Mouse (Mus musculus) embryonic stem cell, embryonic (primary cell): ENCODE measurements around the gene Pdgfc.

Experiments used
- CTCF ChIA-PET, 4 experiments: fragments of 300-600 bp in 2 of 4; fragments of 350-600 bp in 2 of 4; sonication (Branson Sonifier 250); formaldehyde crosslinking; loops; one replicate each; lab custom pipeline; 2022; ENCODE audit warnings: inconsistent platforms in 2 of 4; lab: Charles Lee
- POLR2A ChIA-PET, 4 experiments: fragments of 300-600 bp in 2 of 4; fragments of 350-600 bp in 2 of 4; sonication (Branson Sonifier 250); formaldehyde crosslinking; loops; one replicate each; lab custom pipeline; 2022; ENCODE audit warnings: antibody characterized with exemption in 4 of 4, inconsistent platforms in 1 of 4; lab: Charles Lee

Gene Pdgfc

DNA sequence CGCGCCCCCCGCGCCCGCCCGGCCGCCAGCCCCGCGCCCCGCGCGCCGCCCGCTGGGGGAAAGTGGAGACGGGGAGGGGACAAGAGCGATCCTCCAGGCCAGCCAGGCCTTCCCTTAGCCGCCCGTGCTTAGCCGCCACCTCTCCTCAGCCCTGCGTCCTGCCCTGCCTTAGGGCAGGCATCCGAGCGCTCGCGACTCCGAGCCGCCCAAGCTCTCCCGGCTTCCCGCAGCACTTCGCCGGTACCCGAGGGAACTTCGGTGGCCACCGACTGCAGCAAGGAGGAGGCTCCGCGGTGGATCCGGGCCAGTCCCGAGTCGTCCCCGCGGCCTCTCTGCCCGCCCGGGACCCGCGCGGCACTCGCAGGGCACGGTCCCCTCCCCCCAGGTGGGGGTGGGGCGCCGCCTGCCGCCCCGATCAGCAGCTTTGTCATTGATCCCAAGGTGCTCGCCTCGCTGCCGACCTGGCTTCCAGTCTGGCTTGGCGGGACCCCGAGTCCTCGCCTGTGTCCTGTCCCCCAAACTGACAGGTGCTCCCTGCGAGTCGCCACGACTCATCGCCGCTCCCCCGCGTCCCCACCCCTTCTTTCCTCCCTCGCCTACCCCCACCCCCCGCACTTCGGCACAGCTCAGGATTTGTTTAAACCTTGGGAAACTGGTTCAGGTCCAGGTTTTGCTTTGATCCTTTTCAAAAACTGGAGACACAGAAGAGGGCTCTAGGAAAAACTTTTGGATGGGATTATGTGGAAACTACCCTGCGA lies 517 bp downstream of the Pdgfc start:
- POLR2A ChIA-PET = interaction anchor here (0.5 to 5.1 kb wide), 30 partner anchors 8 to 184 kb away, joined by 3 to 59 read pairs (median 5); no protein-coding TSS in a partner anchor
- CTCF ChIA-PET = interaction anchor here (0.5 to 2.3 kb wide), 7 partner anchors 9 to 1203 kb away, joined by 3 to 11 read pairs (median 3); no protein-coding TSS in a partner anchor

DNA sequence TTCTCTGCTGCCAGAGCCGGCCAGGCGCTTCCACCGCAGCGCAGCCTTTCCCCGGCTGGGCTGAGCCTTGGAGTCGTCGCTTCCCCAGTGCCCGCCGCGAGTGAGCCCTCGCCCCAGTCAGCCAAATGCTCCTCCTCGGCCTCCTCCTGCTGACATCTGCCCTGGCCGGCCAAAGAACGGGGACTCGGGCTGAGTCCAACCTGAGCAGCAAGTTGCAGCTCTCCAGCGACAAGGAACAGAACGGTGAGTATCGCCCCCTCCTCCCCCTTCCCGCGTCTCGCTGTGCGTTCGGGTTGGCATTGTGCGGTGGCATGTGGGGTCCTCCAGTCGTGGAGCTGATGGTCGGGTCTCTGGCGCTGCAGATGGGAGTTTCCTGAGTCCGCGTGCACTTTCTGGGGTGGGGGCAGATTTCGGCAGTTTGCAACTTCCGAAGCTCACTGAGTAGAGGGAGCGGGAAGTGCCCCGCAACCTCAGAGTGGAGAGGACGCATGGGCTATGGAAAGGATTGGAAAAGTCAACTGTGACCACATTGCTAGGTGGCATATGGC lies 1.2 kb downstream of the Pdgfc start:
- CTCF ChIA-PET = interaction anchor here in 3 of 4 experiments (0.6 to 2.3 kb wide), 6 partner anchors 10 to 1204 kb away, joined by 3 to 11 read pairs (median 5); no protein-coding TSS in a partner anchor
- POLR2A ChIA-PET = interaction anchor here (0.6 to 5.1 kb wide), 25 partner anchors 10 to 150 kb away, joined by 3 to 59 read pairs (median 6); no protein-coding TSS in a partner anchor

GRCm38 (mm10) chr3:81039131-81039653 lies 3.0 kb downstream of the Pdgfc start:
- CTCF ChIA-PET = interaction anchor here (0.5 to 1.6 kb wide), 29 partner anchors 10 to 895 kb away, joined by 3 to 8 read pairs (median 3); no protein-coding TSS in a partner anchor
- POLR2A ChIA-PET = interaction anchor here in 3 of 4 experiments (0.7 to 5.1 kb wide), 21 partner anchors 11 to 464 kb away, joined by 3 to 59 read pairs (median 4); no protein-coding TSS in a partner anchor

DNA sequence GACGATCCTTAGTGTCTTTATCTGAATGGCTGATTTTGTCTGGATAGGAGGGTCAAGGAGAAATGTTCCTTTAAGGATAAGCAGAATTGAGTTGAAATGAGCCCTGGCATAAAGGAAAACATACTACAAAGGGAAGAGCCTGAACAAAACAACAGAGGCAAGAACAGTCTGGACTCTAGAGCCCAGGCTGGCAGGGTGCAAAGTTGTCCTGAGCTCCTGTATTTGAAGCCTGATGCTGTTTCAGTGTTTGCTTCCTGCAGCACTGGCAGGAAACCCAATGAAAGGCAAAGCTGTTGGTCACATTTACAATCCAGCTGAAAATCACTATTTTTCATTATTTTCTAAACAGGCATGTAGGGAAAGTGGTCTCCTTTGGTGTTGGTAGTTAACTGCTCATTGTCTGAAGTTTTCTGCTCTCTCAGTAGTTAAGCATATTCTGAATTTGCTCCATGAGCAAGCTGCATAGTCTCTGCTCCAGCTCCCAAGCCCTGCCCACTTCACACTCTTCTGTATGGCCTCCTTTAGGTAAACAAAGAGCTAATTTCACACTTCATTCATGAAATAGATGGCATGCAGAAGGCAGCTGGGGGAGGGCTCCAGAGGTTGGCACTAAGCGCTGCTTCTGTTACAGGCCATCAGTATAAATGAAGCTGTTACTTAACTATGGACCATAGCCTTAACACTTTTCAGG lies 8.6 kb downstream of the Pdgfc start:
- ChIA-PET CTCF (no interaction called here), POLR2A (interaction anchor here in 2 of 4 experiments (1.2 to 2.2 kb wide), 6 partner anchors 8 to 23 kb away, joined by 3 to 6 read pairs (median 4); partner anchors contain the start of gene Pdgfc (in 2 of the 2))

DNA sequence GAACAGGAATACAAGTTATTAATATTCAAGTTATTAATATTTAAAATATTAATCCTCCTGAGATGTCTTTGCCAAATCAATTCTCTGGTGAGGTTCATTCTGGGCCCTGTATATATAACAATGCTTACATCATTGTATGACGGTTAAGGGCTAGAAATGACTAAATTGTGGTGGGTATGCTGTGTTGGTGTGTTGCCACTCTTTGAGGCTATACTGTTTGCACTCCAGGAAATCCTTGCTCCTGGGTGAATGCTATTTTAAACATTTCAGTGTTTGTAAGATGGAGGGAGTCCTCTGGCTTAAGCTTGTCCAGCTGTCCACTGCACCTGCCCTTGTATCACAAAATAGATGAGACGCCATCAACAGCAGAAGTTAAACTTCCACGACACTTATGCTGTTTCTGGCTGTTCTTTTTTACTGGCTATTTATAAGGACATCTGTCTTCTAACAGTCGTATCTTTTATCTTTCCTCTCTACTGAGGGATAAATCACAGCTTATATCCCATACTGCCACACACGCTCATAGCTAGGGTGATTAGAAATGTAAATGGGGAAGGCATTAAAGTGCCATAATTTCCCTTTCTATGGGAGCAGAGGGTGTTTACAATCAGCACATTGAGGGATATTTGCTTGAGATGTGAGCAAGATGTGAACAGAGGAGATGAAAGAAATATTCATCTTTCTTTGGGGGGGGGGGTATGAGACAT lies 9.3 kb downstream of the Pdgfc start:
- POLR2A ChIA-PET = interaction anchor here in 2 of 4 experiments (0.8 to 2.2 kb wide), 7 partner anchors 9 to 382 kb away, joined by 3 to 6 read pairs (median 4); partner anchors contain the start of gene Pdgfc (in 2 of the 2)
- CTCF ChIA-PET = no interaction called here

DNA sequence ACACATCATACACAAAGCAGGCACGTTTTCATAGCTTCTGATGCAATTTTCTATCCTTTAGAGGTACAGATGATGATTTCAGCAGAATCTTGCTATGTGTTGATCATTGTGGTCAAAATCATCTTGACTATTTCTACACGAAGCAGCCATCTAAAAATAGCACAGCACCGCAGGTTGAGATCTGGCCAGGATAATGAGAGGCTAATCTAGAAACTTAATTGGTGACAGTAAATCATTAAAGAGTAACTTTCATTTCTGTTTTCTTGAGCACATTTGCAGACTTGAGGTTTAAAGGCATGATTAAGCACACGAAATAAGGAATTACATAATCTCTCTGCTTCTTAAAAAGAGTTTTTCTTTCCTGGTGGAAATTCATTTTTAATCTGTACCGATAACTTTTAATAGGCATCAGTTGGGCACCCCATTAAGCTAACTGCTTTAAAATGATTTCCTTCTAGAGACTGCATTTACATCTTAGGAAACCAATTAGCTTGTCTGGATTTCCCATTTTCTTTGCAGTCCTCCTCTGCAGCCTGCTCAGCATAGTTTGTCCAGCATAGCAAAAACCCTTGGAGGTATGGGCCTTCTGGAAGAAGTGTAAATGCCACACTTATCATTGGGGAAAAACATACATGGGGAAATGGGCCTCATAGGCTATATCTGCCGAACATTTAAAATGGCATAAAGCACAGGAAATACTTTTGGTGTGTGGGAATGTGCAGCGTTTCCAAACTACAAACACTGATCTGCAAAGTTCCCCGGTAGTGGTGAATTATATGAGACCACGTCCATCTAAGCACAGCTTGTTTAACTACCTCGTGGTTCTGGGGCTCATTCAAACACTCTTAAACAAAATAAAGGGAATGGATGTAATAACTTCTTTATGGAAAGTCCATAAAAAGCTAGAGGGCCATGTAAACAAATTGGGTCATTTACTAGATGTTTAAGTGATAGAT lies 10.7 kb downstream of the Pdgfc start:
- CTCF ChIA-PET = no interaction called here
- POLR2A ChIA-PET = interaction anchor here in 1 of 4 experiments (0.6 to 1.5 kb wide), 3 partner anchors 16 to 381 kb away, joined by 3 to 5 read pairs (median 4); no protein-coding TSS in a partner anchor

DNA sequence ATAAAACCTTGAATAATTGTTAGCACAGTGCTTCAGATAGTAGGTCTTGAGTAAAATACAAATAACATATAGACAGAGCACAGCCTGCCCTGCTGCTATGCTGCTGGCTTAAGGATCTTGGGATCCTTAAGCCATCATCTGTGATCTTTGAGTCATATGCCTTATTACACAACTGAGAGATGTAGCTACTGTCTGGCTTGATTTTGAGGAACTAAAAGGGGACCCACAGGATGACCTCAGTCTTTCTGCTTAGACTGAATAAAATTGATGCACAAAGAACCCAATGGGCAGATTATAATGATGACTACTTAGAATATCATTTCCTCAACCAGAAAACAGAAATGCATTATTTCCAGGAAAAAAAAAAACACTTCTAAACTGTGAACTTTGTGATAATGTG lies 15.3 kb downstream of the Pdgfc start:
- CTCF ChIA-PET = no interaction called here
- POLR2A ChIA-PET = interaction anchor here in 1 of 4 experiments (3.3 to 3.9 kb wide), 2 partner anchors 12 to 14 kb away, joined by 13 to 14 read pairs; no protein-coding TSS in a partner anchor

- CTCF ChIA-PET = no interaction called here
- POLR2A ChIA-PET = interaction anchor here in 1 of 4 experiments (3.9 kb wide), 1 partner anchor 12 kb away, joined by 14 read pairs; no protein-coding TSS in a partner anchor
Observed at GRCm38 (mm10) chr3:81052422-81052821, 16.2 kb downstream of the Pdgfc start.

- ChIA-PET POLR2A (interaction anchor here in 2 of 4 experiments (0.5 to 1.2 kb wide), 4 partner anchors 11 to 46 kb away, joined by 3 to 6 read pairs (median 4); no protein-coding TSS in a partner anchor), CTCF (no interaction called here)
Observed at GRCm38 (mm10) chr3:81054074-81054473, 17.9 kb downstream of the Pdgfc start.

DNA sequence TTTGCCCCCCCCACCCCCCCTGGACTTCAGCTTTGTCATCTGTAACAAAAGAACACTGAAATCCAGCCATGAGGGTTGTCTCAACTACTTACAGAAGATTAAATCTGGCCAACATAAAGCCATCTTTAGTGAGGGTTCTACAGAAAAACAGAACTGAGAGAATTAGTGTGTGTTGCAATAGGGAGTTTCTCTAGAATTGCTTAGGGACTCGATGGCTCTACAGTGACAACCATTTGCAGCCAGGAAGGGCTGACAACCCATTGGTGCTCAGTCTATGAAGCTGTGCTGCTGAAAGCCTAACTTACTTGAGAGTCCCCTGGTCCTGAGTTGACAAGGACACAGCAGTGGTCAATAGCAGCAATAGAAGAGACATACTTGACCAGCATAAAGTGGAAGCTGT lies 21.5 kb downstream of the Pdgfc start:
- ChIA-PET CTCF (no interaction called here), POLR2A (interaction anchor here in 3 of 4 experiments (0.5 to 1.9 kb wide), 7 partner anchors 8 to 439 kb away, joined by 3 to 5 read pairs (median 4); no protein-coding TSS in a partner anchor)

DNA sequence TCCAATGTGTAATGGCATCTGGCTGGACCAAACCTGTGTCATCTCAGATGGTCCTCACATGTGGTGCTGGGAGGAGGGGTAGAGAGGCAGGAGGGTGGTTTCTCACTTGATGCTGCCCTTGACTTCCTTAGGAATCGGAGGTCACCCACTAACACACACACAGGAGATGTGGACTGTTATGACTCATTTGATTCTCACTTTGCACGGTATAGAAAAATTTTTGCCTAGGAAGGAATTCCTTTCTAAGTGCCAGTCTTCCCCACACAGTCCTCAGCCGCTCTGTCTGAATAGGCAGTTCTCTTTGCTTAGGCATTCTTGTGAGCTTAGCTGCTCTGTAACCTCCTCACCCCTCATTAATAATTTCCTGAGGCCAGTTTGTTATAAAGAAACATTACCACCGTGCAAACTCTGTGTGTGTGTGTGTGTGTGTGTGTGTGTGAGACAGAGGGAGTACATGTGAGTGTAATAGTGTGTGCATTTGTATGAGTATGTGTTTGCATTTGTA lies 22.4 kb downstream of the Pdgfc start:
- ChIA-PET POLR2A (interaction anchor here (0.9 to 1.9 kb wide), 9 partner anchors 9 to 44 kb away, joined by 3 to 9 read pairs (median 4); partner anchors contain the start of gene Pdgfc (in 1 of the 4)), CTCF (no interaction called here)

DNA sequence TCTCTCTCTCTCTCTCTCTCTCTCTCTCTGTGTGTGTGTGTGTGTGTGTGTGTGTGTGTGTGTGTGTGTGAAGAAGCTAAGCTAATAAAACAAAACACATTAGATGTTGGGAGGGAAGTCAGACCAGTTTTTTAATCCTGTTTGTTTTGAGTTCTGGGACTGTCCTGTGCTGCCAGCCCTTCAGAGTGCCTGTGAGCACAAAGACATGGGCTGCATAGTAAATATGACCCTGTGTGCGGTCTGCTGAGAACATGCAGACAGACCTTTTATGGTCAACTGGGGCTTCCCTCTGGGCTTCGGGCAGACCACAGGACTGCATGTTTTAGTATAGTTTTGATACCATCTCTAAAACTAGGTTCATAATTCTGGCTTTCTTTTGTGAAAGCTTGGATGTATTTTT lies 32.3 kb downstream of the Pdgfc start:
- ChIA-PET CTCF (no interaction called here), POLR2A (no interaction called here)

GRCm38 (mm10) chr3:81101136-81101535 lies 64.9 kb downstream of the Pdgfc start:
- CTCF ChIA-PET = interaction anchor here in 1 of 4 experiments (0.6 kb wide), 1 partner anchor 68 kb away, joined by 3 read pairs; no protein-coding TSS in a partner anchor
- POLR2A ChIA-PET = interaction anchor here in 2 of 4 experiments (0.8 to 3.0 kb wide), 11 partner anchors 10 to 79 kb away, joined by 3 to 20 read pairs (median 4); no protein-coding TSS in a partner anchor

GRCm38 (mm10) chr3:81102158-81102876 lies 66.1 kb downstream of the Pdgfc start:
- POLR2A ChIA-PET = interaction anchor here in 3 of 4 experiments (0.6 to 3.0 kb wide), 31 partner anchors 9 to 1894 kb away, joined by 3 to 20 read pairs (median 4); partner anchors contain the start of gene Pdgfc (in 3 of the 3)
- CTCF ChIA-PET = interaction anchor here in 2 of 4 experiments (0.6 to 1.1 kb wide), 2 partner anchors 63 to 96 kb away, joined by 3 to 4 read pairs; no protein-coding TSS in a partner anchor

GRCm38 (mm10) chr3:81102877-81103420 lies 66.7 kb downstream of the Pdgfc start:
- ChIA-PET CTCF (interaction anchor here in 2 of 4 experiments (0.6 to 1.1 kb wide), 2 partner anchors 64 to 96 kb away, joined by 3 to 4 read pairs; no protein-coding TSS in a partner anchor), POLR2A (interaction anchor here in 3 of 4 experiments (0.6 to 3.0 kb wide), 28 partner anchors 8 to 1894 kb away, joined by 3 to 20 read pairs (median 5); partner anchors contain the start of gene Pdgfc (in 3 of the 3))
